Mouse (Mus musculus): Measurements from ENCODE around the gene Clk1. TPM values are rescaled to one million over a fixed set of nuclear protein-coding genes. Genes with fewer than 3 reads are reported as not detected.

Gene Clk1
- polyA plus RNA-seq, 1 experiment, result 0.98 TPM

- H3K4me1 ChIP-seq, result 0 out of 2 replicates have a peak, but pooled peaks cover 3% of the 10 kb centered on the region
- peaks cover 93% of the 10 kb centered on the region for H3K36me3 ChIP-seq (replicated peaks; ENCODE audit: low read length)
- no peaks in the 10 kb centered on the region for H3K9me3 ChIP-seq
- no peaks in the 10 kb centered on the region for H3K27me3 ChIP-seq (replicated peaks)
- no peak overlapping the region for H3K4me3 ChIP-seq (replicated peaks)
- TF ChIP-seq FLI1 (IDR thresholded peaks at IDR 0.05; ENCODE audit: low read length) (no peak), GATA1 (IDR thresholded peaks at IDR 0.05; ENCODE audit: borderline replicate concordance, low read length) (no peak)
Observed at GRCm38 (mm10) chr1:58410198-58410588, 13.7 kb downstream of the Clk1 start.

GRCm38 (mm10) chr1:58409553-58410197, 14.2 kb downstream of the Clk1 start:
- H3K36me3 ChIP-seq (replicated peaks; ENCODE audit: low read length), result peaks cover 89% of the 10 kb centered on the region
- 0 out of 2 replicates have a peak, but pooled peaks cover 3% of the 10 kb centered on the region for H3K4me1 ChIP-seq
- TF ChIP-seq FLI1 (IDR thresholded peaks at IDR 0.05; ENCODE audit: low read length), result no peak
- TF ChIP-seq GATA1 (IDR thresholded peaks at IDR 0.05; ENCODE audit: borderline replicate concordance, low read length), result no peak

GRCm38 (mm10) chr1:58408141-58408540, 15.7 kb downstream of the Clk1 start:
- peaks cover 89% of the 10 kb centered on the region for H3K36me3 ChIP-seq (replicated peaks; ENCODE audit: low read length)
- TF ChIP-seq GATA1 (IDR thresholded peaks at IDR 0.05; ENCODE audit: borderline replicate concordance, low read length) (no peak), FLI1 (IDR thresholded peaks at IDR 0.05; ENCODE audit: low read length) (no peak)

More at GRCm38 (mm10) chr1:58409553-58410197, 14.2 kb downstream of the Clk1 start:
- H3K27me3 ChIP-seq (replicated peaks), result no peaks in the 10 kb centered on the region
- no peaks in the 10 kb centered on the region for H3K9me3 ChIP-seq
- no peak overlapping the region for H3K4me3 ChIP-seq (replicated peaks)

GRCm38 (mm10) chr1:58407321-58407720, 16.5 kb downstream of the Clk1 start:
- 0 out of 2 replicates have a peak, but pooled peaks cover 3% of the 10 kb centered on the region for H3K4me1 ChIP-seq
- no peak overlapping the region for H3K4me3 ChIP-seq (replicated peaks)
- H3K27me3 ChIP-seq (replicated peaks), result no peaks in the 10 kb centered on the region
- H3K9me3 ChIP-seq, result no peaks in the 10 kb centered on the region
- TF ChIP-seq GATA1 (IDR thresholded peaks at IDR 0.05; ENCODE audit: borderline replicate concordance, low read length) (no peak), FLI1 (IDR thresholded peaks at IDR 0.05; ENCODE audit: low read length) (no peak)
- H3K36me3 ChIP-seq (replicated peaks; ENCODE audit: low read length), result peaks cover 89% of the 10 kb centered on the region

More at GRCm38 (mm10) chr1:58408141-58408540, 15.7 kb downstream of the Clk1 start:
- no peaks in the 10 kb centered on the region for H3K9me3 ChIP-seq
- H3K27me3 ChIP-seq (replicated peaks), result no peaks in the 10 kb centered on the region
- H3K4me3 ChIP-seq (replicated peaks), result no peak overlapping the region
- 0 out of 2 replicates have a peak, but pooled peaks cover 3% of the 10 kb centered on the region for H3K4me1 ChIP-seq

GRCm38 (mm10) chr1:58403745-58404144, 20.1 kb downstream of the Clk1 start:
- H3K4me1 ChIP-seq, result 0 out of 2 replicates have a peak, but pooled peaks cover 2% of the 10 kb centered on the region
- H3K9me3 ChIP-seq, result no peaks in the 10 kb centered on the region
- no peaks in the 10 kb centered on the region for H3K27me3 ChIP-seq (replicated peaks)
- no peak overlapping the region for H3K4me3 ChIP-seq (replicated peaks)
- no peak for TF ChIP-seq GATA1 (IDR thresholded peaks at IDR 0.05; ENCODE audit: borderline replicate concordance, low read length)
- TF ChIP-seq FLI1 (IDR thresholded peaks at IDR 0.05; ENCODE audit: low read length), result no peak
- H3K36me3 ChIP-seq (replicated peaks; ENCODE audit: low read length), result peaks cover 89% of the 10 kb centered on the region

GRCm38 (mm10) chr1:58401396-58401795, 22.5 kb downstream of the Clk1 start:
- TF ChIP-seq GATA1 (IDR thresholded peaks at IDR 0.05; ENCODE audit: borderline replicate concordance, low read length), result no peak
- TF ChIP-seq FLI1 (IDR thresholded peaks at IDR 0.05; ENCODE audit: low read length), result no peak
- Histone ChIP-seq H3K4me1 (peaks cover 10% of the 10 kb centered on the region; the same call in 1 of the 2 replicates), H3K27me3 (replicated peaks) (no peaks in the 10 kb centered on the region), H3K36me3 (replicated peaks; ENCODE audit: low read length) (peaks cover 91% of the 10 kb centered on the region), H3K9me3 (no peaks in the 10 kb centered on the region), H3K4me3 (replicated peaks) (no peak overlapping the region)

GRCm38 (mm10) chr1:58397731-58398130, 26.1 kb downstream of the Clk1 start:
- no peak for TF ChIP-seq GATA1 (IDR thresholded peaks at IDR 0.05; ENCODE audit: borderline replicate concordance, low read length)
- no peak for TF ChIP-seq FLI1 (IDR thresholded peaks at IDR 0.05; ENCODE audit: low read length)
- peaks cover 83% of the 10 kb centered on the region for H3K36me3 ChIP-seq (replicated peaks; ENCODE audit: low read length)
- H3K4me1 ChIP-seq, result peaks cover 24% of the 10 kb centered on the region; the same call in 1 of the 2 replicates
- no peaks in the 10 kb centered on the region for H3K27me3 ChIP-seq (replicated peaks)
- no peaks in the 10 kb centered on the region for H3K9me3 ChIP-seq
- H3K4me3 ChIP-seq (replicated peaks), result no peak overlapping the region

- Histone ChIP-seq H3K27me3 (replicated peaks) (no peaks in the 10 kb centered on the region), H3K4me3 (replicated peaks) (no peak overlapping the region), H3K36me3 (replicated peaks; ENCODE audit: low read length) (peaks cover 68% of the 10 kb centered on the region), H3K4me1 (peaks cover 32% of the 10 kb centered on the region), H3K9me3 (no peaks in the 10 kb centered on the region)
- TF ChIP-seq GATA1 (IDR thresholded peaks at IDR 0.05; ENCODE audit: borderline replicate concordance, low read length), result no peak
Observed at GRCm38 (mm10) chr1:58396179-58396578, 27.7 kb downstream of the Clk1 start.

GRCm38 (mm10) chr1:58395341-58395740, 28.5 kb downstream of the Clk1 start:
- no peak for TF ChIP-seq FLI1 (IDR thresholded peaks at IDR 0.05; ENCODE audit: low read length)
- no peak for TF ChIP-seq GATA1 (IDR thresholded peaks at IDR 0.05; ENCODE audit: borderline replicate concordance, low read length)
- H3K4me1 ChIP-seq, result peaks cover 35% of the 10 kb centered on the region
- no peaks in the 10 kb centered on the region for H3K27me3 ChIP-seq (replicated peaks)
- peaks cover 62% of the 10 kb centered on the region for H3K36me3 ChIP-seq (replicated peaks; ENCODE audit: low read length)
- H3K9me3 ChIP-seq, result no peaks in the 10 kb centered on the region
- H3K4me3 ChIP-seq (replicated peaks), result no peak overlapping the region
